Mouse (Mus musculus) right cerebral cortex, postnatal 4 days (tissue): ENCODE results near the gene Ly6g6d.
"Not testable (repeated sequence)": the region's sequence is repeated elsewhere in the genome, so short reads cannot be mapped to it uniquely, and the experiment has no call there.

Experiments used
- DNase-seq: peaks from one replicate; pipeline ENCODE4 v3.0.0-alpha.2; 2022

The Ly6g6d gene

GRCm38 (mm10) chr17:35046681-35047455 is 31.0 kb downstream of the Ly6g6d start, which contains the start of gene Msh5:
Gene Msh5 (minus strand): TSS chr17:35046745.
- peak; percentile 93 for DNase-seq

GRCm38 (mm10) chr17:35045807-35046680 is 31.8 kb downstream of the Ly6g6d start:
- peak; percentile 44 for DNase-seq

- DNase-seq, result no peak
Observed at GRCm38 (mm10) chr17:35044904-35045806, 32.7 kb downstream of the Ly6g6d start.

- DNase-seq, result no peak
Observed at GRCm38 (mm10) chr17:35043794-35044193, 34.1 kb downstream of the Ly6g6d start.

GRCm38 (mm10) chr17:35039121-35039873 is 38.6 kb downstream of the Ly6g6d start:
- no peak for DNase-seq

GRCm38 (mm10) chr17:35034896-35035295 is 43.0 kb downstream of the Ly6g6d start:
- no peak for DNase-seq

GRCm38 (mm10) chr17:35033703-35034102 is 44.2 kb downstream of the Ly6g6d start:
- not testable (repeated sequence) for DNase-seq

GRCm38 (mm10) chr17:35032323-35032870 is 45.5 kb downstream of the Ly6g6d start:
- no peak for DNase-seq

GRCm38 (mm10) chr17:35031880-35032279 is 46.0 kb downstream of the Ly6g6d start:
- no peak for DNase-seq

- DNase-seq, result no peak
Observed at GRCm38 (mm10) chr17:35031272-35031671, 46.6 kb downstream of the Ly6g6d start.

- DNase-seq, result no peak
Observed at GRCm38 (mm10) chr17:35029691-35030532, 48.0 kb downstream of the Ly6g6d start.

- no peak for DNase-seq
Observed at GRCm38 (mm10) chr17:35028315-35028714, 49.5 kb downstream of the Ly6g6d start.

GRCm38 (mm10) chr17:35027277-35028068 is 50.4 kb downstream of the Ly6g6d start, which contains the start of gene Sapcd1:
Gene Sapcd1 (minus strand): TSS chr17:35028016.
- DNase-seq, result peak; percentile 57

- no peak for DNase-seq
Observed at GRCm38 (mm10) chr17:35026206-35026605, 51.7 kb downstream of the Ly6g6d start.

- no peak for DNase-seq
Observed at GRCm38 (mm10) chr17:35024691-35025488, 53.0 kb downstream of the Ly6g6d start.

- no peak for DNase-seq
Observed at GRCm38 (mm10) chr17:35024261-35024660, 53.6 kb downstream of the Ly6g6d start.

- no peak for DNase-seq
Observed at GRCm38 (mm10) chr17:35023756-35024155, 54.1 kb downstream of the Ly6g6d start.

GRCm38 (mm10) chr17:35023221-35023620 is 54.6 kb downstream of the Ly6g6d start:
- no peak for DNase-seq

- DNase-seq, result no peak
Observed at GRCm38 (mm10) chr17:35022541-35023060, 55.3 kb downstream of the Ly6g6d start.
